ENCODE assay signal across 10 mouse cellular contexts in genomic region chr4:107570329-107571014, GRCm38 (mm10).
DNase-seq lines count a peak whose midpoint lies in the region; ATAC-seq lines count a peak whose summit lies in the region.
"Had no signal": no experiment of that assay in that cellular context is flagged by ENCODE, and none has a peak within 500 bp of the region (broad histone marks: within the 10 kb centered on the region; RNA-seq: fewer than 3 reads in every experiment).

No protein-coding gene starts in this region.

- peak; percentile 13 for DNase-seq in kidney, adult 9 months
- no peak for DNase-seq in kidney, postnatal 14 days
- peak; percentile 48 for DNase-seq in embryonic facial prominence, embryonic 11.5 days (ENCODE audit: low spot score)
- no peak for DNase-seq in T-cell, adult 2 months (ENCODE audit: low spot score)
- no peak for DNase-seq in lung, postnatal 14 days
- DNase-seq in cerebellum, adult 18-20 months, result no peak
- DNase-seq: cerebellum, postnatal 10 days; heart, adult 11 months had no signal

- peaks cover 11% of the 10 kb centered on the region for H3K4me1 ChIP-seq in embryonic facial prominence, embryonic 11.5 days (ENCODE audit: control insufficient read depth, insufficient read depth, low read length)
- H3K4me1 ChIP-seq in limb, embryonic 12.5 days (replicated peaks), result peaks cover 25% of the 10 kb centered on the region
- H3K4me1 ChIP-seq in neural tube, embryonic 14.5 days (ENCODE audit: control insufficient read depth, insufficient read depth, low read length), result peaks cover 7% of the 10 kb centered on the region; the same call in 1 of the 2 replicates

- WGBS in embryonic facial prominence, embryonic 11.5 days, result 57% methylated on average over 19 of the region's 19 CpGs
- 29% methylated on average over 19 of the region's 19 CpGs for WGBS in limb, embryonic 12.5 days
- 48% methylated on average over 19 of the region's 19 CpGs for WGBS in neural tube, embryonic 14.5 days

- H3K36me3 ChIP-seq in embryonic facial prominence, embryonic 11.5 days (replicated peaks; ENCODE audit: control insufficient read depth, insufficient read depth, low read depth, low read length), result no peaks in the 10 kb centered on the region
- no peaks in the 10 kb centered on the region for H3K36me3 ChIP-seq in limb, embryonic 12.5 days
- no peaks in the 10 kb centered on the region for H3K36me3 ChIP-seq in neural tube, embryonic 14.5 days (ENCODE audit: control insufficient read depth, insufficient read depth, low read length)

- no peak overlapping the region for H3K9ac ChIP-seq in embryonic facial prominence, embryonic 11.5 days (replicated peaks; ENCODE audit: low read length)
- H3K9ac ChIP-seq in limb, embryonic 12.5 days (replicated peaks), result no peak overlapping the region
- H3K9ac ChIP-seq in neural tube, embryonic 14.5 days (replicated peaks; ENCODE audit: low read depth, low read length), result no peak overlapping the region; the same call in 1 of the 2 replicates

- peak; percentile 37; the same call in 1 of the 2 replicates for ATAC-seq in embryonic facial prominence, embryonic 11.5 days (replicated peaks; ENCODE audit: insufficient number of reproducible peaks, low FRiP score, low TSS enrichment, low read depth)
- ATAC-seq in limb, embryonic 12.5 days (ENCODE audit: insufficient number of reproducible peaks, insufficient read depth, low FRiP score, low TSS enrichment, low read depth), result no peak
- ATAC-seq in neural tube, embryonic 14.5 days (ENCODE audit: low read depth), result peak; percentile 44

- no peaks in the 10 kb centered on the region for H3K27me3 ChIP-seq in embryonic facial prominence, embryonic 11.5 days (ENCODE audit: control insufficient read depth, insufficient read depth, low read length)
- peaks cover 46% of the 10 kb centered on the region for H3K27me3 ChIP-seq in limb, embryonic 12.5 days
- no peaks in the 10 kb centered on the region for H3K27me3 ChIP-seq in neural tube, embryonic 14.5 days (ENCODE audit: control insufficient read depth, insufficient read depth, low read length)

- no peak overlapping the region for H3K4me3 ChIP-seq in embryonic facial prominence, embryonic 11.5 days (ENCODE audit: low read depth, low read length)
- no peak overlapping the region for H3K4me3 ChIP-seq in limb, embryonic 12.5 days (replicated peaks)
- H3K4me3 ChIP-seq in neural tube, embryonic 14.5 days (ENCODE audit: low read depth, low read length), result no peak overlapping the region

- H3K9me3 ChIP-seq in embryonic facial prominence, embryonic 11.5 days (replicated peaks; ENCODE audit: control insufficient read depth, low read length), result no peaks in the 10 kb centered on the region
- H3K9me3 ChIP-seq in limb, embryonic 12.5 days, result no peaks in the 10 kb centered on the region
- no peaks in the 10 kb centered on the region for H3K9me3 ChIP-seq in neural tube, embryonic 14.5 days (ENCODE audit: control insufficient read depth, low read length)

- no peak overlapping the region for H3K27ac ChIP-seq in embryonic facial prominence, embryonic 11.5 days (replicated peaks; ENCODE audit: low read depth, low read length)
- no peak overlapping the region for H3K27ac ChIP-seq in limb, embryonic 12.5 days
- peak overlapping the region; percentile 66 for H3K27ac ChIP-seq in neural tube, embryonic 14.5 days (ENCODE audit: low read depth, low read length)

- no peak overlapping the region for H3K4me2 ChIP-seq in embryonic facial prominence, embryonic 11.5 days (ENCODE audit: low read depth, low read length)
- H3K4me2 ChIP-seq in limb, embryonic 12.5 days, result 0 out of 2 replicates have a peak overlapping the region, but pooled peaks have one; percentile 4
- no peak overlapping the region for H3K4me2 ChIP-seq in neural tube, embryonic 14.5 days (ENCODE audit: low read depth, low read length)

Comparison
In these comparisons a context has a peak if more than half of its experiments do, and no peak if none do; other contexts are left out.
1. DNase-seq: peak in kidney, adult 9 months (single experiment) and embryonic facial prominence, embryonic 11.5 days (single experiment); none in kidney, postnatal 14 days (single experiment), T-cell, adult 2 months (single experiment), lung, postnatal 14 days (single experiment) and cerebellum, adult 18-20 months (0 of 2).